Mouse (Mus musculus): ENCODE measurements around the gene Syn3.
A peak's percentile ranks its signal among the peaks of the same experiment; 100 is the strongest.

Syn3 gene

DNA sequence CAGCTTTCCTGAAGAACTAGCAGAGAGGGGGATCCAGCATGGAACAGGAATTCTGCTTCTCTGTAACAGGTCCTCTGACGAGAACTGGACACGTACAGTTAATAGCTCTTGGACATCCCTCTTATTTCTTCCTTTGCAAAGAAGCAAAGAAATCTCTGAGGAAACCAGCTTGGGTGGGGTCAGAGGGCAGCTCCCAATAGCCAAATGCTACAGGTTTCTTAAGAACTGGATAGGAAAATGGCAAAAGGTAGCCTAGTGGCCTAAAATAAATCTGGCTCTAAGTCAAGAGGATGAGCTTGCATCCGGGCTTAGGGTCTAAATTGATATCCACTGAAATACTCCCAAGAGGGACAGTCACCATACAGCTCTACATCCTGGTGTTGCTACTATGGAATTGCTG is 225.9 kb downstream of the Syn3 start:
- no peak for DNase-seq

DNA sequence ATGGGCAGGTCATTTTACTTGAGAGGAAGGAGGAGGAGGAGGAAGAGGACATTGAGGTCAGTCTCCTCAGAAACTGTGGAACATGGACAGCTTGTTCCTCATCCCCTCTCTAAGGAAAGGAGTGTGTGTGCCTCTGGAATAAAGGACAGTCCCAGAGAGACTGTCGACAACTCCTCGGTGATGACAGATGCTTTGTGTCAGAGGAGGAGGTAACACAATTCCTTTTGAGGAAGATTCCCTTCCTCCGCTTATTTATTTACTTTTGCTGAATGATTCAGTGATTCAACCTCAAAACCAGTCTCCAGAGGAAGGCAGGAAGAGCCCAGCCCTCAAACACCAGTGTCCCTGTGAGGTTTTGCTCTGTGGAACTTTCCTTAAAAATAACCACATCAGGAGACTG is 228.4 kb downstream of the Syn3 start:
- DNase-seq = no peak

DNA sequence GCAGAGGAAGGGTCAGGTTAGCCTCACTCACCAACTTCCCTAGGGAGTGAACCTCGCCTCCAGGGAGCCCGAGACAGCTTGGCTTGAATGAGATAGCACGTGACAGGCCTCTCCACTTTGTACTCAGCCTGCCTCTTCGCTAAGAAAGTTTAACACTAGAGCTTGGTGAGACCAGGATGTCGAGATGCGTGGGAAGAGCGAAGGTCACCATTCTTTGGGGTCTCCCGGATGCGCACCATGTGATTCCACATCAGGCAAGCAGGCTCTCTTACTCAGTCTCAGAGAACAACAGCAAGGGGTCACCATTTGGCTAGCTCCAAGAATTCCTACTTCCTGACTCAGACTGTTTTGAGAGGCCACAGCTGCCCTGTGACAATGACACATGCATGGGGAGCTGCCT is 234.1 kb downstream of the Syn3 start:
- peak; percentile 29 to 58 for DNase-seq

DNA sequence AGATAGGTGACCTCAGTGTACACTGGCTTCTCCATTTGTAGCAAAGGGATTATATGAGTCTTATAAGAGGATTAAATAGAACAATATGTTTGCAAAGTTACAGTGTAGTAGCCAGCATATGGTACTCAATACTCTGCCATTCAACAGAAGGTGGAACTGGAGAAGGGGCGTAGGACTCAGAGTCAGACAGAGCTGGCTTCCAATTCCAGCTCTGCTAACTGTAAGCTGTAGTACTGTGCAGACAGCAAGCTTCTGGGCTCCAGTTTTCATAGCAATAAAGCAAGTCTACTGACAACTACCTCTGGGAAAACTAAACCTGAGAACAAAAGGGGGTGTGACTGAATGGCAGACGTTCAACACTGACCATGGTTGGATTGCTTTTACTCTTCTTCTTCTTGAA is 237.0 kb downstream of the Syn3 start:
- no peak for DNase-seq

DNA sequence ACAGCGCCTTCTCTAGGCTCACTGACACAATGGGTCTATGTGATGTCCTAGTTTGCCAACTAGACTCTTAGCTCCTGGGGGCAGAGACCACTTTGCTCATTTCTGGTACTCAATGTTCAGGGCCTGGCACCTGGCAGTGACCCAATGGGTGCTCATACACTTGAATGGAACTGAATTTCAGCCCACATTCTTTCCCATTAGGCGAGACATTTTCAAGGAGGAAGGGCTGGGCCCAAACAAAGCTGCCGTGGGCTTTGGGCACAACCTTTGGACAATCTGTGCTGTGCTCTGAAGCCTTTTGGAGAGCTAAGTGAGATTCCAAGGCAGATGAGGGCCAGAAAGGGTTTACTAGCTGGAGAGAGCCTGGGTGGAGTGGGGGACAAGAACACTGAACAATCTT is 239.7 kb downstream of the Syn3 start:
- peak in 1 of 2 experiments; percentile 46 for DNase-seq

DNA sequence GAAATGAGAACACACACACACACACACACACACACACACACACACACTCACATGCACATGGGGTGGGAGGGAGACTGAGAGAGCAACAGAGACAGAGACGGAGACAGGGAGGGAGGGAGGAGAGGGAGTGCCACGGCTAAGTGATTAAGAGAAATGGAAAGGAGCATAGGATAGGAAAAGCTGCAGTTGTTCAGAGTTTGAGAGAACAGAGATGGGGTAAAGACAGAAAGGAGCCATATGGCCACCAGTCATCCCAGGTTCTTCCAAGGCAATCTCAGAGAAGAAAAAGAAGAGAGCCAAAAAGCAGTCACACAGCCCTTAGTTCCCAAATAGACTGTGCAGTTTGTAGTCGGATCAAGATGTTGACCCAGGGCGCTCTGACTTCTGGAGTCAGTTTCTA is 240.7 kb downstream of the Syn3 start:
- DNase-seq = no peak

DNA sequence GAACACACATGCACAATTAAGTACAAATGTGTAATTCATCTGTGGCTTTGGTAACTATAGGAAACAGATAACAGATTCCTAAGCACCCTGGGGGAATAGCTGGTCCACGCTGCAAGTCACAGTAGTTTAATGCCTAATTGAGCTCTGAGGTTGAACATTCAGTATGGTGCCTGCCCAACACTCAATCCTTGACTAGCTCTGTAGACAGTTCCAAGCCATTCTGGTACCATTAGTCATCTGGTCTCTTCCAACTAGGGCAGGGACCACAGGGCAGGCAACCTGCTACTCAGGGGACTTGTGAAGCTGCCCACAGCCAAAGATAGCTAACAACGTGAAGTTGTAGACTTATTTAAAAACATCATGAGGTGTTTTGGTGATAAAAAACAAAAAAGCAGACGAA is 241.7 kb downstream of the Syn3 start:
- DNase-seq = no peak

DNA sequence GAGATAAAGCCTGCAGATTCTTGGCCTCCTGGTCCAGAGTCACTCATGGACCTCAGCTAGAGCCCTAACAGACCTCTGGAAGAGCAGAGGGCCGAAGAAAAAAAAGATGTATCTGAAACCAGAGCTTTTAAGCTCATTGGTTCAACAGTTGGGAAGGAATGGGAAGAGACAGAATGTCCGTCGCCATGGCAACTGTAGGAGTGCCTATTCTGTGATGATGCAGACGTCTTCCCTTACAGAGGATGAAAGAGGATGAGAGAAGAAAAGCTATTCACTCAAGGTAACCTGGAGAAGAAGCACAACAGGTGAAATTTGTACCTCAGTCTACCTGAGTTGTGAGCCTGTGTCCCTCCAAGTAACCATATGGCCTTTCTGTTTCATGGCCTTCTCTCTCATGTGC is 242.5 kb downstream of the Syn3 start:
- DNase-seq = no peak

DNA sequence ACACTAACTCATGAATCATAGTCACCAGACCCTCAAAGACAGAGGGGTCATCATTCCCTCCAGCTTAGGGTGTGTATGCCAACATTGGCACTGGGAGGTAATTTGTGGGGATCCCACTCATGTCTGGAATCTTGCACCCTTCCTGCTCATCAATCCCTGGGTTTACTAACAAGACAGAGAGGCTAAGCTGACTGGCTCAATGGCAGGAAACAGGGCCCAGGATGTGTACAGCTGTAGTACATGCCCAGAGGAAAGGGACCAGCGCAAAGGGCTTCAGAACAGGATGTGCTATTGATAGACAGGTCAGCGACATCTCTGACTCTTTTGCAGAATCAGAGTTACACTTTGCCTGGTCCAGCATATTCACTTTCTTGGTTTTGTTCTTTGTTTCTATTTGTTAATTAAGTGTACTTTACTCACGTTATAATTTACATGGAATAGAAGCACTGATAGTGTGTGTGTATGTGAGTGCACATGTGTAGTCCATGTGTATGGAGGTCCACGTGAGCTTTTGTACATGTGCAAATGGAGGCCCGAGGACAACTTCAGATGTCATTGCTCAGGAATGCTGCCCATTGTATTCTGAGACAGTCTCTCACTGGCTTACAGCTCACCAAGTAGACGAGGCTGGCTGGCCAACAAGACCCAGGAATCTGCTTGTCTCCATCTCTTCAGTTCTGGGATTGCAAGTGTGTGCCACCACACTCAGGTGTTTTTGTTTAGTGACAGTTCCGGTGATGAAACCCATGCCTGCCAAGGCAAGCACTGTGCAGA is 248.4 kb downstream of the Syn3 start:
- DNase-seq = no peak

DNA sequence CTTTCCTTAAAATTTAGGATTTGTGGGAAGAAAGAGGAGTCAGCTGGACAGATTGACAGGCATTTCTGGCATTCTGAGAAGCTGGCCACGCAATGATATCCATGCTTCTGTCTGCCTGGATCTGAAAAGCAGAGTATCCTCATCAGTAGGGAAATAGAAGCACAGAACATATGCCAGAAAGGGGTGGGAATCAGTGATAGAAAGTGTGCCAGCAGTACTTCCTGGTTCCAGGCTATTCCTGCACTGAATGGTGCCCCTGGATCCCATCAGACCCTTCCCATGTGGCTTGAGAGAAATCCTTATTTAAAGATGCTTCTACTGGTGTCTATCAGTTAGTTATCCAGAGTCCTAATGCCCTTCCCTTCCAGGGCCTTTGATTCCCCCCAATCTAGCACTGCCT is 249.4 kb downstream of the Syn3 start:
- DNase-seq = no peak

DNA sequence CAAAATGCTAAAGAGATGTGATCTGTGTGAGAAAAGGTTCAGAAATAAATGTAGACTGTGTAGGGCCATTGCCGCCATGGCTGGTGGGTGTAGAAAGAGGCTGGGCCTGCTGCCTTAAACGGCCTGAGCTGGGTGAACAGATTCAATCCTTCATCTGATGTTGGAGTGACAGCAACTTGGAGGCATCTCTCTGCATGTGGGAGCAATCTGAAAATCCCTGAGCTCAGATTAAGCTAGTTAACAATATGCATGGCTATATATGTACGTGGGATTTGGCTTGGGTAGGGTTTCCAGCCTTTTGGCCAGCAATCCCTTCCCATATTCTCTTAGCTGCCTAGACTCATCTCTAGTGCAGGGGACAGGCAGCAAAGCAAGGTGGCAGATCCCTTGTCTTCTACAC is 249.9 kb downstream of the Syn3 start:
- no peak for DNase-seq

DNA sequence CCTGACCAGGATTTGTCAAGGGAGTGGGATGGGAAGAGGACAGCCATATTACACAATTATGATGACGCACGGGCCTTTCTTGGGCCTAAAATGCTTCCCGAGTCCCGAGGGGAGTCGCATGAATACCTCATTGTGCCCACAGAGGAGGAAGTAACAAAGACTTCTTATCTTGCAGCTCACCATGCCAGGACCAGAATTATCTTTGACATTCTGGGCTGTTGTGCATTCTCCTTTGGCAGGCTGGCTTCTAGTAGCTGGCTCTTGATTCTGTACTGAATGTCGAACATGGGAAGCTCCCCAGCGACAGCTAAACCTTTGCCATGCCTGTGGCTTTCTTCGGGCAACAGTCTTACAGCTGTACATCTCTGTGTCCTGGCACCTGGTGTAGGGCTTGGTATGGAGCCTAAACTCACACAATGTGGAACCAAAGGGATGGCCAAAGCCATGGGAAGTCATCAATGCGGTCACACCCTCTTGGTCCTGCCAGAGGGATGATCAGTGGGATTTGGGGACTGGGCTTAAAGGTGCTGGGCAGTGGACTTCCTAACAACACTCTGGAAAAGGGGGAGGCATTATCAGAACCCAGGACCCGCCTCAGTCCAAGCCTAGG is 250.5 kb downstream of the Syn3 start:
- DNase-seq = no peak

DNA sequence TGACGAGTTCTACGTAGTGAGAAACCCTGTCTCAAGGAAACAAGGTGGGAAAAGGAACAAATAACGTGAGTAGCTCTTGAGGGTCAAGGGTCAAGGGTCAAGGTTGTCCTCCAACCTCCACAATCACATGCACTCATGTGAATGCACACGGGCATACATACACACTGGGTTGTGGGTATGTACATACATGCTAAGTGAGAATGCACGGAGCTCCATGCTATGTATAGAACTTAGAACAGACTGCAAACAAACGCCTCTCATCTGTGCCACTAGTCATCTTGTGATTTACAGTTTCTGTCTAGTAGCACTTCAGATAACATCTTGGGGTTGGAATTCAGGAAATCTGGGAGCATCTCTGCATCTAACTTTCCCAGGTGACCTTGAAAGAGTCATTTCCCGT is 253.3 kb downstream of the Syn3 start:
- DNase-seq = no peak

DNA sequence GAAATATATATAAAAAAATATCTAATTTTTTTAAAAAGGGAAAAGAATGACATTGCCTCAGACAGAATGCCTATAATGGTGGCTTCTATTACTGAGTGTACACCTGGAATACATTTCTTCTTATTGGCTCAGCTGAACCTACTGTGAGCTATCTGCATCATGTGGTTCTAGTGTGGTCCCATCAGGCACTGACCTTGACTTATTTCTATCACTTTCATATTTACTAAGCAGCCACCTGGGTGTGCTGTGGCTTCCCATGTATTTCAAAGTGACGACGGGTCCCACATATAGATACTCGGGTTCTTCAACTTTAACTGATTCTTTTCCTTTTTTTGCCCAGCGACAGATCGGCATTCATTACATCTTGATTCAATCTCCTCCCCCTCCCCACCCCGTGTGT is 255.2 kb downstream of the Syn3 start:
- no peak for DNase-seq

DNA sequence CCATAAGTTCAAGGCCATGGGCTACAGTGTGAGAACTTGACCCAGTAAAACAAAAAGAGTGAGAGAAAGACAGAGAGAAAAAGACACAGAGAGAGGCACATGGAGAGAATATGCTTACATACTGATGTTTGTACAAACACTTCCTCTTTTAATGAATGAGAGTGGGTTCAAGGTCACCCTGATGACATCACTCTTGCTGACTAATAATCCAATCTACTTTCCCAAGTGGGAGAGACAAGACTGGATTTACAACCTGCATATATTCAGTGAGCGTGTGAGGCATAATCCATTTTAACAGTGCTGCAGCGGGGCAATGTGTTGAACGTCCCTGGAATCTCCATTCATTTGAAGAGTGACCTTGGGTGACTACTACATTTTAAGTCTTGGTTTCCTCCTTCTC is 256.0 kb downstream of the Syn3 start:
- DNase-seq = no peak

DNA sequence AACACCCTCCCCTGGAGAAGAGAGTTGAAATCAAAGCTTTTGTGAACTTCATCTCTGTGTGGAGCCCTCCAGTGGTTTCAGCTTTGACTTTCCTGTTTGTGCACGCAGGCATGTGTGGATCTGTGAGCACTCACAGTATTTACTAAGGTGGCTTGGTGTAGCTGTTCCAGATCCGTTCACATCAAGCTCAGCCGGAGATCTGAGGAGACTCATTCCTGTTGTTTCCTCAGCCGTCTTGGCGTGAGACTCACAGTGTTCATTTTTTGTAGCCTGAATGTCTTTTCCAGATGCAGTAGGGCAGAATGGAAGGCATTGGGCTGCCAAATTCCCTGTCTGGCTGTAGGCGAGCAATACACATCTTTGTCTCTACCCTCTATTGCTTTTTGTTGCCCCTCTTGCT is 268.7 kb downstream of the Syn3 start:
- no peak for DNase-seq

DNA sequence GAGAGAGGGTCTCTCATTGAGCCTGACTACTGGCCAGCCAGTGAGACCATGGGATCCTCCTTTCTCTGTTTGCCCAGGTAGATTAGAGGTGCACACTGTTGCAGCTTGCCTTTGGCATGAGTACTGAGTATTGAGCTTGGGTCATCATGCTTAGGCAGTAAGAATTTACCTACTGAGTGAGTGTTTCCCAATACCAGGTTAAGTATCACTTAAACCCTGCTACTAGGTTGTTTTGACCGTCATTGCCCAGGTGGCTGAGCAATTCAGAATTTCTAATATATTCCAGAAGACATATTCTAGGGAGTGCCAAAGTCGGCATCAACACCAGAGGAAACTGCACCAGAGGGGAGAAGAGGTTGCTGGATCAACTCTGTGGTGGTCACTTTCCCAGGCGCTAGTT is 273.2 kb downstream of the Syn3 start:
- DNase-seq = no peak

DNA sequence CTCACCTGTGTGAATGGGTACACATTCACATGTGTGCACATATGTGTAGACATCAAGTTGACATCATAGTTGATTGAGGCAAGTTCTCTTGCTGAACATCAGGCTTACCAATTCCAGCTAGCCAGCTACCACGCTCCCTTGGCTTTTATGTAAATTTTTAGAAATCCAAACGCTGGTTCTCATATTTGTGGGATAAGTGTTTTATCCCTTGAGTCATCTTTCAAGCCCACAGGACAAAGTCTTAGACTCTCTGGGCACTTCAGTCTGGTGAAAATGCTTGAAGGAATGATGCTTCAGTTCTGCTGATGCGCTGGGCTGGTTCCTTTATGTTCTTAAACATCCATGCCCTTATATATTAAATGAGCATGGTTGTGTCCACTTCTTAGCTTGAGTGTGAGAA is 279.7 kb downstream of the Syn3 start:
- DNase-seq = no peak

DNA sequence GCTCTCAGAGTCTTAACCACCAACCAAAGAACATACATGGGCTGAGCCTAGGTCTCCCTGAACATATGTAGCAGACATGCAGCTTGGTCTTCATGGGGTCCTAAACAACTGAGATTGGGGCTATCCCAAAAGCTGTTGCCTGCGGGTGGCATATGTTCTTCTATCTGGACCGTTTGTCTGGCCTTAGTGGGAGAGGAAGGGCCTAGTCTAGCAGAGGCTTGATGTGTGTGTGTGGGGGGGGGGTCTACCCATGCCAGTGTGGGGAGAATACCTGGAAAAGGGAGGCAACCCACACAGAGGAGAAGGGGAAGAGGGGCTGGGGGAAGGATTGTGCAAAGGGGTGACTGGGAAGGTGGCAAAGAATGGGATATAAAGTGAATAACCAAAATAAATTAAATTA is 281.9 kb downstream of the Syn3 start:
- no peak for DNase-seq

DNA sequence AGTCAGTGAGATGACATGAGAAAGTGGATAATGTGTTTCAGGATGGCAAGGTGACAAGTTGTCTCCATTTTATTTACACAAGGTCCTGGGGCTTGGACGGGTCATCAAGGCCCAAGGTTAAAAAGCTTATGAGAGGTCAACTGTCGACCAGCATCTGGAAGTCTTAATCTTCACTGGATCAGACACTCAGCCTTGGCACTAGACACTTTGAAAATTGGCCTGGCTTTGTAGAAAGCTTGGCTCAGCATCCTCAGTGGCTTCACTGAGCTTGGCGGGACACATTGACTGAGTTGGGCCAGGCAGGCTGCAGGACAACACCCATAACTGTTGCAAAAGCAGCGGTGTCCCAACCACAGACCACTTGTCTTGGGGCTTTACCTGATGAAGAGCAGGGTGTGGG is 286.6 kb downstream of the Syn3 start:
- DNase-seq = peak in 1 of 2 experiments; percentile 41

DNA sequence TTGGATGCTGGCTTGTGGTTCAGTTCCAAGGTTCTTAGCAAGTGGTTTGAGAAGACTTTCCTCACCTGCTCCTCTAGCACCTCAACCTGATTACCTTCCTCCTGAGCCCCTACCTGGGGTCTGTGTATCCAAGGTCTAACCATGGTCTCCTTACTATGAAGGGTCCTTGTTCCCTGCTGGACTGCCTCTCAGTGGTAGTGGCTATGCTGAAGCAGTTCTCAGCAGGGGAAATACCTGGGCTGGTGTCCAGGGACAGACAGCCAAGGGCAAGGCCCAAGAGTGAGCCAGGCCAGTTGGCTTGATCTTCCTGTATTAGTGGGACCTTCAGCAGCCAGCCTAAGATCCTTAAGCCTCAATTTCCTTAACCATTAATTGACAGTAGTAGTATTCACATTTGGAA is 294.8 kb downstream of the Syn3 start:
- peak; percentile 67 to 68 for DNase-seq

DNA sequence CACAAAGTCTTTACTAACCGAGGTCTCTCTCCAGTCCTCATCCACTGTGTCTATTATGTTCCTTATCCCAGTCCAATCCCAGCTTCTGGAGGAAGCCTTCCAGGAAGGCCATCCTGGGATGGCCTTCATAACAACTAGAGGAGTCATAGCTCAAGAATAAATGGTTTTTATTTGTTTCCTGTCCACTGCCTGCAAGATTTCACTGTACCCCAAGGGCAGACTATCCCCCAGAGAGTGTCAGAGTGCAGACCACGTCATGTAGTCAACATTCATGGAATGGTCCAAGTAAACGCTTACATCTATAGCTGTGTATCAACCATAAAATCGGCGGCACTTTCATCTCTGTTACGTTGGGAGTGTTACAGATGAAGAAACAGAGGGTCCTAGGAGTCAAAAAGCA is 295.5 kb downstream of the Syn3 start:
- DNase-seq = peak; percentile 12 to 47

DNA sequence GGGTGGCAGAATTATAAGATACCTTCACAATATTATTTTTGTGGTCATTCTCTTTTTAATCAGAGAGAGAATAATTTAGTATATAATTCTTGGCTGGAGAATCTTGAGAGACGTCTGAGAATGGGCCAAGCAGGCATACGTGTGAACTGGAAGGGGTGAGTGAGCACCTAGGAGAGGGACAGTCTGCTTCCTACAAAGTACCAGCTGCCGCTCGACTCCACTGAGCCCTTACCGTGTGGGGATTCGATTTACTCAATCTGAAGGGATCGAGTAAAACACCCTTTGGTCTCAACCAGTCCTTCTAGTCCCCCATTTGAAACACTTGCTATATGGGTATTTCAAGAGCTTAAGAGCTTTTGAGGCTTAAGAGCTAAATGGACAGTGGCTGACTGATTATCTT is 296.9 kb downstream of the Syn3 start:
- DNase-seq = no peak

DNA sequence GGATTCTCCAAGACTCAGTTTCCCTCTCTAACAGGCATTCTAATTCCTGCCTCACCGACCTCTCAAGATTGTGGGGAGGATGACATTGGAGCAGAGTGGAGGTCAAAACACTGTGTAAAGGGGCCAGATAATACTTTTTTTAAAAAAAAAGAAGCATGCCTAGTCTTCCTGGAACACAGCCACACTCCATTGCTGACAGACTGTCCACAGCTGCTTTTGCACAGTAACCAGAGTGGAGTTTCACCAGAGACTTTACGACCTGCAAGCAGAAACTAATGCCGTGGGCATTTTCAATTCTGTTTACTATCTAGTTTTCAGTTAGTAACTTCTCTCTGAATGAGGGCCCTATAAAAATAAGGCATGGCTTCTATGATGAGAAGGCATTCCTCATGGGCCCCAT is 297.7 kb downstream of the Syn3 start:
- DNase-seq = no peak

DNA sequence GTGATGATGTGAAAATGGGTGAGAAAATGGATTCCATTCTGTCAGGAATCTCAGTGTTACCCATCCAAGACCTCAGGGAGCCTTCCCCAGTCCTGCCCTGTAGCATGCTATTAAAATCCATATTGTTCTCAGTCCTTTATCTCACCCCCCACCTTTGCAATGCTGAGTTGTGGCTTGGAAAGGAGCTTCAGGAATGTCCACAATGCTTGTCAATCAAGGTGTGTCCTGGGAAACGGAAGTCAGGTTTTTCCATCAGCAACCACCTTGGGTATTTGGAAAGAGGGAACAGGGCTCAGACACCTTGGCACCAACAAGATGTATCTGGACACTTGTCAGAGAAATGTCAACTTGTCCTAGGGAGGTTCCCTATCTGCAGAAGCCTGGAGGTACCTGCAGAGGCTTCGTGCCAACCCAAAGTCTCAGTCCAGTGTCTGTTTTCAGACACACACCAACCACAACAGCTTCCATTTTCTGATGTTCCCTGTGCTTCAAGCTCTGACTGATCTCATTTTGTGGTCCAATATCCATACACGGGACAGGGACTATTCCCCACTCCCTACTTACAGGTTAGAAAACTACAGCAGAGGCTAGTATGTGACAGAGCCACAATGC is 302.2 kb downstream of the Syn3 start:
- DNase-seq = no peak

Measured in kidney, adult 8-10 months (tissue).